Mouse (Mus musculus): ENCODE results near the gene Ctsd. TPM values are rescaled to one million over a fixed set of nuclear protein-coding genes. Genes with fewer than 3 reads are reported as not detected.

Ctsd gene
- total RNA-seq, 2 experiments from 2014 or later = 318 to 337 TPM

DNA sequence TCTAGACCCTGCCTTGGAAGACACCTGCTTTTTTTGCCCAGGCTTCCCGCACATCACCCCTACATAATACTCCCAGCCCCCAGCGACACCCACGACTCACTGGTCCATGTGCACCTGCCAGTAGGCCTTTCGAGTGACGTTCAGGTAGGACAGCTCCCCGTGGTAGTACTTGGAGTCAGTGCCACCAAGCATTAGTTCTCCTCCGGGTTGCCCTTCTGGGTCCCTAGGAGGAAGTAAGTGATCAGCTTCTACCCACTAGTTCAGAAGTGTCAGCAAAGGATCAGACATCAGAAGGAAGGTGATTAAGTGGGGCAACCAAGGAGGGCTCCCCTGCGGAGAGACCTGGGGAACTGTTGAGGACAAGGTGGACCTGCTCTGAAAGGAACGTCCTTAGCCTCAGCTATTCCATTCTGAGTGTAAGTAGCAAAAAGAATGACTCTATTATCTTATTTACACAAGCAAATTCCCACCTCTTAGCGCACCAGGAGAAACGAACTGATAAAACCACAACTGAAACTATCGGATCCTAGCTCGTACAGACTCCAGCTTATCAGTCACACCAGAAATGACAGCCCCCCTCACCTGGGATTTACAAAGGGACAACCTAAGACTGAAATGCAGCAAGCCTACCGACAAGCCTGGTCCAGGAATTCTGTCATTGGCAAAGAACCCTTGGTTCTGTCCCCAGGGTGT is 10.5 kb downstream of the Ctsd start:
- intact Hi-C loops (cut with DNase I) = no loop called here
- no peak for DNase-seq (ENCODE audit: low spot score in 2 of 2)

DNA sequence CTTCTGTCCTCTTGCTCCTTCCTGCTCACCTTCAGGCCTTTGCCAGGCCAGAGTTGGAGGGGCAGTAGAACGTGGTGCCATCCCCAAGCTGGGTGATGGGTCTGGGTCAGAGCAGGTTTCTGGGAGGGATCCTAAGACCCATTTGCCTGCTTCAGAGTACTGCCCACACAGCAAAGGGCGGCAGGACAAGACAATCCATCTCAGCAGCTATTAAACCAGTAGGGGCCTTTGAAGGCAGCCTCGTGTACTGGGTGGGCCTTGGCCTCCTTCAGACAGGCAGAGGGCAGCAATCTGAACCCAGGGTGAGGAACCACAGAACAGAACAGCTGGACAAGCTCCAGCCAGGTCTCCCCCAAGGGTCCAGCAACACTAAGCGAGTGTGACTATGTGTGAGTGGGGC is 11.7 kb downstream of the Ctsd start:
- no peak for DNase-seq (ENCODE audit: low spot score in 2 of 2)
- intact Hi-C loops (cut with DNase I) = no loop called here

GRCm38 (mm10) chr7:142375261-142375724 is 12.5 kb downstream of the Ctsd start:
- peak in 1 of 2 experiments; percentile 45 for DNase-seq (ENCODE audit: low spot score in 2 of 2)
- intact Hi-C loops (cut with DNase I) = no loop called here

DNA sequence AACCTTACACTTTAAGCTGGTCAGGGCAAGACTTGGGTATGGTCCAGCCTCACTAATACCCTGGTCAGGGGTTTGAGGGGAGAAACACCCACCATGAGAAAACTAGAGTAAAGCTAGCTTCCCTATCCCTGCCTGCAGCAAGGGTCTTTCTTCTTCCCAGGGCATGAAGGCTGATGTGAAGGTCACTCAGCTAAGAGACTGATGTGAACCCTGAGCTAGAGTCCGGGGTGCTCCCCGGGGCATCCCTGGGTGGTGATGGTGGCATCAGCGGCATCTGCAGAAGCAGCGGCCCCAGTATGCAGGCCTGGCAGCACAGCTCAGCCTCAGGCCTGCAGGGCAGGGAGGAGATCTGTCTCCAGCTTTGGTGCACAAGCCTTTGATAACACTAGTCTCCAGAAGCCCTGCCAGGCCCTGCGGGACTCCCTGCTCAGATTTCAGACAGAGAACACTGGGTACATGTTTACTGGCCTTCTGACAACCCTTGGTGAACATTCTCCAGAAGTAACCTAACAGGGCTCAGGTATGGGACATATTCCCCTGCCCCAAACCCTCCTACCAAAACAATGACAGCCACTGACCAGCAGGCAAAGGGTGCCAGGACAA is 13.3 kb downstream of the Ctsd start:
- no peak for DNase-seq (ENCODE audit: low spot score in 2 of 2)
- intact Hi-C loops (cut with DNase I) = no loop called here

GRCm38 (mm10) chr7:142373641-142374412 is 14.0 kb downstream of the Ctsd start, which contains the start of gene Ifitm10:
TSS of gene Ifitm10 (minus strand) at chr7:142373753.
- no peak for DNase-seq (ENCODE audit: low spot score in 2 of 2)
- intact Hi-C loops (cut with DNase I) = loop anchor here (2.0 kb wide), 1 partner anchor 13 kb away; no protein-coding TSS in a partner anchor

DNA sequence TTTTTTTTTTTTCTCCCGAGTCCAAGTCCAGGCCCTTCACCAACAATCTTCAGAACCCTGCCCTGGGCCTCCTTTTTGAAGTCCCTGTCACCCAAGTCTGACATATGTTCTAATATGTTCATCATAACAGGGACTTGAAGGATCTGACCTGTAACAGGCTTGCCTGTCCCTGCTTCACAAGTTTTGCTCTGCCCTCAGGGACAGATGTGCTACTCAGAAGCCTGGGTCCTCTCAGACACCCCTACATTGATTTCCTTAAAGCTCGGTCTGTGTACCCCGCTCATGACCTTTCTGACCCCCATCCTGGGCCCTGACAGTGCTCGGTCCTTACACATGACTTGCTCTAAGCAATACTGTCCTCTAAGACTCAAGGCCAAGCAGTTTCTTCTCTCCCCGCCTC is 14.8 kb downstream of the Ctsd start:
- intact Hi-C loops (cut with DNase I) = loop anchor here (2.0 kb wide), 1 partner anchor 14 kb away; no protein-coding TSS in a partner anchor
- no peak for DNase-seq (ENCODE audit: low spot score in 2 of 2)

- peak in 1 of 2 experiments; percentile 34 for DNase-seq (ENCODE audit: low spot score in 2 of 2)
- intact Hi-C loops (cut with DNase I) = loop anchor here (1.0 to 2.0 kb wide), 2 partner anchors 15 to 23 kb away; no protein-coding TSS in a partner anchor
These were observed 15.8 kb downstream of the Ctsd start for GRCm38 (mm10) chr7:142371768-142372661.

DNA sequence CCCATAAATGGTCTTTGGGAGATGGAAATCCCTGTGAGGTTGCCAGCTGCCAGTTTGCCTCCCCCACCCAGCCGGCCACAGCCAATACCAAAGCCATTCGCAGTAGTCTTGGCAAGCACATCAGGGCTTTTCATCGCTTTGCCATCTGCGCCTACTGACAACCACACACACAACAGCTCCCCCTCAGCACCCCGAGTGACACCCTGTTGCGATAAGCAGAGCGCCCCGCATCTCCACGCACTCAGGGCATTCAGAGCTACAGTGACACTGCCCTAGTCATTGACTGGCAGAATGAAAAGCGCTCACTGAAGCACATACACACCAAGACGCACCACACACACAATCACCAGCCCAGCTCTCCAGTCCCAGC is 16.5 kb downstream of the Ctsd start:
- peak; percentile 66 to 82 for DNase-seq (ENCODE audit: low spot score in 2 of 2)
- intact Hi-C loops (cut with DNase I) = loop anchor here (1.0 kb wide), 1 partner anchor 22 kb away; no protein-coding TSS in a partner anchor

DNA sequence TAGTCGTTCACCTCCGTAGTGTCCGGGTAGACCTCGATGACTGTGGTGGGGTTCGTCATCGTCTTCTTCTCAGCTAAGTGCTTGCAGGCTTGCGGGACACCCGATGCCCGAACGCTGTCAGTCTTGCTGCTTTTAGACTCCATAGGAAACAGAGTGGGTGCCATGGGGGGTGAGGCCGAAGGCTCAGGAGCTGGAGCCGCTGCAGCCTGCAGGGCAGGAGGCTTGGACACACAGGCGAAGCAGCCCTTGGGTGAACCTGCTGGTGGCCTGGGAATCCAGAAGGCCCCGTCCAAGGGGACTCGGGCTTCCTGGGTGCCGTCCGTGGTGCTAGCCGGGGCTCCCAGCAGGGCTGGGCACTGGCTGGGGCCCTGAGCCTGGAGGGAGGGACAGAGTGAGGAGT is 16.9 kb downstream of the Ctsd start:
- intact Hi-C loops (cut with DNase I) = loop anchor here (1.0 kb wide), 1 partner anchor 22 kb away; no protein-coding TSS in a partner anchor
- no peak for DNase-seq (ENCODE audit: low spot score in 2 of 2)

GRCm38 (mm10) chr7:142369820-142370219 is 18.0 kb downstream of the Ctsd start:
- DNase-seq (ENCODE audit: low spot score in 2 of 2) = no peak
- intact Hi-C loops (cut with DNase I) = no loop called here

- no peak for DNase-seq (ENCODE audit: low spot score in 2 of 2)
These were observed 19.0 kb downstream of the Ctsd start for GRCm38 (mm10) chr7:142368856-142369255.

DNA sequence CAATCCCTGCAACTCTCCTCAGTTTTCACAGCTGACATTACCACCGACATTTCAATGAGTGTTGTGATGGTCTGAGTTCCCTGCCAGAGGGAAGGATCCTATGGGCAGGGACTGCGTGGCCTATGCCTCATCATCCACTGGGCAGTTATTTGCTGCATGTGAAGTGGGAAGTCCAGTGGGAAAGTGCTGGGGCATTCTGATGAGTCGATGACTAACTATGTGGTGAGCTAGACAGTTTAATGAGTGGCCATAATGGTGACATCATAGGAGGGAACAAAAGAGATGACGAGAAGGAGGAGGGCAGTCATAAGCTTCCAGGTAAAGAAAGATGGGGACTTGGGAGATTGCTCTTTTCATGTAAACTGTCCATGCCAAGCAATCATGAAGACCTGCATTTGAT is 24.7 kb downstream of the Ctsd start:
- no peak for DNase-seq (ENCODE audit: low spot score in 2 of 2)
- intact Hi-C loops (cut with DNase I) = no loop called here

More at GRCm38 (mm10) chr7:142368856-142369255, 19.0 kb downstream of the Ctsd start:
- intact Hi-C loops (cut with DNase I) = no loop called here

DNA sequence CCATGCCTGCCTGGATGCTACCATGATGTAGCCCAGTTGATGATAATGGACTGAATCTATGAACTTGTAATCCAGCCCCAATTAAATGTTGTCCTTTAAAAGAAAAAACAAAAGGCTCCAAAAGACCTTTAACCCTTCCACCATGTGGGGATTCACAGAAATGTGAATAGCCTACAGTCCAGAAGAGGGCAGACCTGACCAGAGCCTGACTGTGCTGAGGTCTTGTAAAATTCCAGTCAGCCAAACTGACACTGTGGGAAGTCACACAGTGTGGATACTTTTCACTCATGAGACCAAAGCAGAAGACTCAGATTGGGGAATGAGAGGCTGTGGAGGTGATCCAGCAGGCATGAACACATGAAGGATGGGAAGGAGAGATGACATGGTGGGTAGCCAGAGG is 27.1 kb downstream of the Ctsd start:
- DNase-seq (ENCODE audit: low spot score in 2 of 2) = no peak
- intact Hi-C loops (cut with DNase I) = no loop called here

- DNase-seq (ENCODE audit: low spot score in 2 of 2) = no peak
- intact Hi-C loops (cut with DNase I) = no loop called here
These were observed 28.7 kb downstream of the Ctsd start for GRCm38 (mm10) chr7:142359129-142359528.

GRCm38 (mm10) chr7:142357566-142357965 is 30.3 kb downstream of the Ctsd start:
- no peak for DNase-seq (ENCODE audit: low spot score in 2 of 2)
- intact Hi-C loops (cut with DNase I) = no loop called here

DNA sequence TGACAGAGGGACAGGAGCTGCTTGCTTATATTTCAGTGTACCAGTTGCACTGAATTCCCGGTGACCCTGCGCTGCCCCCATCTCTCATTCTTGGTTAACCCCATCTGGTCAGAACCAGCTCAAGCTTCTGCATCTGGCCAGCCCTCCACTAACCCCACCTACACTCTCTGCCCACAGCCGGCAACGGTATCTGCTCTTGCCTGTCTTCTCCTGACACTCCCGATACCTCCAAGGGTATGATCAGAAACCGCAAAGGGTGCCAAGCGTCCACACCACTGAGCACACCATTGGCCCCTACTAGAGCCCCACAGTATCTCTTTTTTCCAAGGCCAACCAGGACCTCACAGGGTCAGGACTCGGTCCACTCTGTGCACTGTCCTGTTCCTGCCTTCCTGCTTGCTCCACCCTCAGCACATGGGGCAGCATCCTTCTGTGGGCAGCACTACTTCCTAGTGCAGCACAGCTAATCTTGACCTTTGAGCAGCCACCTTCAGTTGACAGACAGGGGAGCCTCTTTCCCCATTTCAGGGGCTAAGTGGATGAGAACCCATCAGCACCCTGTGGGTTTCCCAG is 33.1 kb downstream of the Ctsd start:
- DNase-seq (ENCODE audit: low spot score in 2 of 2) = no peak
- intact Hi-C loops (cut with DNase I) = no loop called here

DNA sequence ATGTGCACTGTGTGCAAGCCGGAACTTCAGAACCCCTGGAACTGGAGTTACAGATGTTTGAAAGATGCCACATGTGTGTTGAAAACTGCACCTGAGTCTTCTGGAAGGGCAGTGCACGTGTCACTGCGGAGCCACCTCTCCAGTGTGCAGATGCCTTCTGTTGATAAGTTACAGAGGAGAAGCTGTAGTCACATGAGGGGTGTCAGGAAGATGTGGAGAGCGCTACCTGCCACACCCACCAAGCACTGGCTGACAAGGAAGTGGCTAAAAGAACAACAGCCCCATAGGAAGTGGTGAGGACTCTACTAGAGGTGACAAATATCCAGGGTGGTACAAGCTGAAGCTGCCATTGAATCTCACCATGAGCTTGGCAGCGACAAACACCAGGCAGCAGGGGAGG is 34.0 kb downstream of the Ctsd start:
- intact Hi-C loops (cut with DNase I) = no loop called here
- no peak for DNase-seq (ENCODE audit: low spot score in 2 of 2)

- intact Hi-C loops (cut with DNase I) = no loop called here
- no peak for DNase-seq (ENCODE audit: low spot score in 2 of 2)
These were observed 36.3 kb downstream of the Ctsd start for GRCm38 (mm10) chr7:142351569-142351968.
